Mouse (Mus musculus): ENCODE data around the gene Ubqln4. TPM values are rescaled to one million over a fixed set of nuclear protein-coding genes. Genes with fewer than 3 reads are reported as not detected.

The Ubqln4 gene
- 10 to 100 TPM; 21.9 to 24.2 TPM for polyA plus RNA-seq (2012; fragmentation: generic; extraction: Trizol)

DNA sequence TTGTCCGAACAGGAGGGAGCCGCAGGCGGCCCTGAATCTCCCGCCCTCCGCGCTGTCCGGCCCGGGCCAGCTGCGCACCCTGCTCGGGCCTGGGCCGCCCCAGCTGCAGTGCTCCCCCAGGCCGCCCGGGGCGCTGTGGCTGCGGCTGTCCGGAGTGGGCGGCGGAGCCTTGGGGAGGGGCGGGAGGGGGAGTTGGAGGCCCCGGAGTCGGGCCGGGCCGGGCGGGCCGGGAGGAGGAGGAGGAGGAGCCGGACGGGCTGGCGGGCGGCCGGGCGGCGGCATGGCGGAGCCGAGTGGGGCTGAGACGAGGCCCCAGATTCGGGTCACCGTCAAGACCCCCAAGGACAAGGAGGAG is at the start of gene Ubqln4:
Gene Ubqln4, plus strand, starts transcription at position 234 of the 355 bp plus-strand sequence.

DNA sequence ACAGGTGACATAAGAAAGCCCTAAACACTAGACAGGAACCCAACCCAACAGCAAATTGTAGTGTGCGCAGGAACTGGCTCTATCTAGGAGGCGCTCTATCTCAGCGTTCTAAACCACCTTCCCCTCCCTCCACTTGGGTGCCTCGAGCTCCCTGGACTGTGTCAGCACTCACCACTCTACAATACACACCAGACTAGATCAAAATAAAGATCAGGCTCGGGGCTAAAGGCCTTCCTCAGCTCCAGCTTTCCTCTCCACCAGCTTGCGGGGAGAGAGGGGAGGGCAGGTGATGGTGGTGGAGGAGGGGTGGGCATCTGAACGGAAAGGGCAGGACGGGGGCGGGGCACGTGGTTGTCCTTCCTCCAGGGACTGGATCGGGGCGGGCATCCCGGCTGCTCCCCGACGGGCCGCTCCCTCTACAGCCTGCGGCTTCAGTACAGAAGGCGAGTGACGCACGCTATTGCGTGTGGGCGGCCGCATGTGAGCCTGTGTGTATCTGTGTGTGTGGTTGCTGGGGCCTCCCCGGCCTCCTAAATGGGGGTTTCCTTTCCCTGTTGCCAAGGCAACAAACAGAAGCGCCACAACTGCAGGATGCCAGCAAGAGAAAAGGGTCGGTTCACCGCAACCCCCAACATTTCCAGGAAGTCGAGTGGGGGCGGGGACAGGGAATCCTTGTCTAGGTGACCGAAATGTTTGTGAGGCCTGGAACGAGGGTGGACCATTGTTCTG is 43.7 kb upstream of the Ubqln4 start, which contains the start of gene Lmna:
Gene Lmna, minus strand, starts transcription at position 265 of the 729 bp plus-strand sequence.

DNA sequence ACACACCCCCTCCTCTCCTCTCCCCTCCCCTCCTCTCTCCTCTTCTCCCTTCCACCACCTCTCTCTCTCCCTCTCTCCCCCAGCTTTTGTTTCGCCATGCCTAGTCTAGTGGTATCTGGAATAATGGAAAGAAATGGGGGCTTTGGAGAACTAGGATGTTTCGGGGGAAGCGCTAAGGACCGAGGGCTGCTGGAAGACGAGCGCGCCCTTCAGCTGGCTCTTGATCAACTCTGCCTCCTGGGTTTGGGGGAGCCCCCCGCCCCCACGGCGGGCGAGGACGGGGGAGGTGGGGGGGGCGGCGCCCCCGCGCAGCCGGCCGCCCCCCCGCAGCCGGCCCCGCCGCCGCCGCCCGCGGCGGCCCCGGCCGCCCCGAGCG is 21.3 kb upstream of the Ubqln4 start, which contains the start of gene Mex3a:
Gene Mex3a, plus strand, starts transcription at position 97 of the 376 bp plus-strand sequence.

DNA sequence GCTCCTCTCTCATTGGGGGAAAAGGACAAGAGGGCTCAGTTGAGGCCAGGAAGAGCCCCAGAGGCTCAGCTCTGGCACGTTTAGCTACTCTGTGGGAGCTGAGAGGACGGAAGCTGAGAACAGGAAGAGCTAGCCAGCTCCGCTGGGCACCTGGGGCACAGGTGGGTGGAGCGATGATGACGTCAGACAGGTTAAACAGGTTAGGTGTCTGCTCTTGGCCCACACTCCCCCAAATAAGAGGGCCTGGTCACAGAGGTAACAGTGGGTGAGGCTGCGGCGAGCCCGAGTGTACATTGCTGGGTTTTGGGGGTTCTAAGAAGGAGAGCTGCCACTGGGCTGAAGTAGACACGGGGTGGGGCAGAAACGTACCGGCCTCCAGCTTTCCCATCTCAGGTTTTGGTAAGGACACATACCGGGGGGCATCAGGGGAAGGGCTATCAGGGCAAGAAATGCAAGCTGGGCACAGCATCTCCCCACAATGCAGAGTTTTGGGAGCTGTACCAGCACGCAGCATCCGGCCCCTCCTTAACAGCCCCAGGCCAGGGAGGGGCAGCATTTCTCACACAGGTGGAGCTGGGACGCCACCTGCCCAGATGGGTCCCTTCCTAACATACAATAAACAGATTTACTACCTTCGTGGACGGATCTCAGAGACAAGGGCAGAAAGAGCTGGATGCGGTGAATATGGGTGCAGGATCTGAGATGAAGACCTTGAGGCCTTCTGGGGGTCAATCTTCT is 5.2 kb upstream of the Ubqln4 start, which contains the start of gene Rab25:
Gene Rab25, minus strand, starts transcription at position 121 of the 738 bp plus-strand sequence.

DNA sequence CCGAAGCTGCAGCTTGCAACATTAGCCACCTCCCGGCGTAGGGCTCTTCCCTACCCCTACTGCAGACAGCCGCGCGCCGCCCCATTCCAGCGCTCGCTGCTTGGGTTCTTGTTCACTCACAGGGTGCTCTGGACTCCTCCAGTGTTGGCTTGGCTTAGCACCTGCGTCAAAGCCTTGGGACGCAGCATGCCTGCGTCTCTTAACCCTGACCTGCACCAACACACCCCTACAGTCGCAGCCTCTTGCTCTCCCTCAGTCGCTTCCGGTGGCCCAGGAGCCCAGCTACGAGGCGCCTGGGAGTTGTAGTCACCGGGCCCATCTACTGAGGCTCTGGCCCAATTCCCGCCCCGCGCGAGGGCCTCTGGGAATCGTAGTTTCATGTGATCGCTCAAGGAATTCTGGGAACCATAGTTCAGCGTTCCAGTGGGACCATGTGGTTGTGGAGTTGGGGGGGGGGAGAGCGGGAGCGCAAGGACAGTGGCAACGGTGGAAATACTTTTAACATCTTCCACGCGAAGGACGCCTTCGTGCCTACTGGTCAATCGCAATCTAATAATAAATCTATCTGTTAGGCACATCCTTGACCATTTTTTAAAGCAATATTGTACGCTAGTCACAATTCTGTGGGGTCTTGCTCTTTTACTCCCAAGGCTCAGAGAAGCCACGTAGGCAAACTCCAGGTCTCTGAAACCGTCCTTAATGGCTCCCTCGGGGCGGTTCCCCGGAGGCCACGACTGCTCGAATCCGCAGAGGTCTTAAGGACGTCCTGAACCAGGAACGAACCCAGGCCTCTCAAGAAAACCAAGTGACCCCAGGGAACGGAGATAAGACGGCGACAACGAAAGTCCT is 658 bp upstream of the Ubqln4 start, which contains the start of gene Lamtor2:
Gene Lamtor2, minus strand, starts transcription at position 399 of the 849 bp plus-strand sequence.

DNA sequence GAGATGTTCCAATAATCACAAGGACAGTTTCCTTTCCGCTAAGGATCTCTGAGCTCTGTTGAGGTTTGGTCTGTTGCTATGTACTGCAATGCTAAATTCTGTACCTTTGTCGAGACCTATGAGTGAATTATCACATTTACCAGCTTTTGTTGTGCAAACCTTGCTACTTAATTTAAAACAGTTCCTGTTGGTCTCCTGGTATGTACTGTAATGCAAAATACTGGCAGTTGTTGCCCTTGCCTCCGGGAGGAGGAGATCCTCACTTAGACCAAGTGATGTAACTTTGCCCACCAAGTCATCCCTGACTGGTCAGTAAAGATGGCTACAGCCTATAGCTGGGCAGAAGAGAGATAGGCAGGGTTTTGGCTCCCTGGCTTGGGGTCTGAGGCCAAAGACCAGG is 22.0 kb downstream of the Ubqln4 start, which contains the start of gene Ssr2:
Gene Ssr2, plus strand, starts transcription at position 337 of the 400 bp plus-strand sequence.

DNA sequence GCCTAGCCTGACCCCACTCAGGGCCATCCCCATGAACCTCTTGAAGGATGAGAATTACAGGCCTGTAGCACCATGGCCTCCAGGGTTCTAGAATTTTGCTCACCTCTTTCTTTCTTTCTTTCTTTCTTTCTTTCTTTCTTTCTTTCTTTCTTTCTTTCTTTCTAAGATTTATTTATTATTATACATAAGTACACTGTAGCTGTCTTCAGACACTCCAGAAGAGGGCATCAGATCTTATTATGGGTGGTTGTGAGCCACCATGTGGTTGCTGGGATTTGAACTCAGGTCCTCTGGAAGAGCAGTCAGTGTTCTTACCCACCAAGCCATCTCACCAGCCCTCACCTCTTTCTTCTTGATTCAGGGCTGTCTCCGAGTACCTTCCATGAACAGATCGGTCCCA is 52.1 kb downstream of the Ubqln4 start, which contains the start of gene Arhgef2:
Gene Arhgef2, plus strand, starts transcription at position 301 of the 400 bp plus-strand sequence.

Other genes starting within 250 kb of the Ubqln4 start
- 100 to 1,000 TPM; 246 to 254 TPM for gene Glmp, start 228.7 kb upstream of the Ubqln4 start, polyA plus RNA-seq (2012; fragmentation: generic; extraction: Trizol)
- gene Tmem79, start 217.6 kb upstream of the Ubqln4 start, polyA plus RNA-seq (2012; fragmentation: generic; extraction: Trizol): 1 to 10 TPM; 1.5 to 2.2 TPM
- 10 to 100 TPM; 27.4 to 29.6 TPM for gene Smg5, start 217.5 kb upstream of the Ubqln4 start, polyA plus RNA-seq (2012; fragmentation: generic; extraction: Trizol)
- not detected for gene Paqr6, start 189.2 kb upstream of the Ubqln4 start, polyA plus RNA-seq (2012; fragmentation: generic; extraction: Trizol)
- gene Bglap3, start 181.0 kb upstream of the Ubqln4 start, polyA plus RNA-seq (2012; fragmentation: generic; extraction: Trizol): under 1 TPM; 0.14 to 0.27 TPM
- under 1 TPM; 0.18 to 0.38 TPM for gene Bglap2, start 175.1 kb upstream of the Ubqln4 start, polyA plus RNA-seq (2012; fragmentation: generic; extraction: Trizol)
- gene Bglap, start 169.3 kb upstream of the Ubqln4 start, polyA plus RNA-seq (2012; fragmentation: generic; extraction: Trizol): under 1 TPM; 0.22 to 0.27 TPM
- gene Pmf1, start 143.4 kb upstream of the Ubqln4 start, polyA plus RNA-seq (2012; fragmentation: generic; extraction: Trizol): 100 to 1,000 TPM; 110 to 188 TPM
- gene Slc25a44, start 128.6 kb upstream of the Ubqln4 start, polyA plus RNA-seq (2012; fragmentation: generic; extraction: Trizol): 10 to 100 TPM in 1 of 2 experiments, 1 to 10 TPM in 1; 7.9 to 21.7 TPM
- gene Sema4a, start 92.6 kb upstream of the Ubqln4 start, polyA plus RNA-seq (2012; fragmentation: generic; extraction: Trizol): 1 to 10 TPM in 1 of 2 experiments, under 1 TPM in 1; 0.44 to 2.2 TPM
- 1,000 to 10,000 TPM in 1 of 2 experiments, 100 to 1,000 TPM in 1; 785 to 1,633 TPM for gene Lmna, start 43.8 kb upstream of the Ubqln4 start, polyA plus RNA-seq (2012; fragmentation: generic; extraction: Trizol)
- 10 to 100 TPM in 1 of 2 experiments, 1 to 10 TPM in 1; 1.7 to 18.5 TPM for gene Mex3a, start 21.4 kb upstream of the Ubqln4 start, polyA plus RNA-seq (2012; fragmentation: generic; extraction: Trizol)
- under 1 TPM in 1 of 2 experiments, not detected in 1; 0.12 TPM for gene Rab25, start 5.5 kb upstream of the Ubqln4 start, polyA plus RNA-seq (2012; fragmentation: generic; extraction: Trizol)
- gene Lamtor2, start 684 bp upstream of the Ubqln4 start, polyA plus RNA-seq (2012; fragmentation: generic; extraction: Trizol): 100 to 1,000 TPM in 1 of 2 experiments, 10 to 100 TPM in 1; 61.0 to 244 TPM
- 100 to 1,000 TPM; 288 to 443 TPM for gene Ssr2, start 22.1 kb downstream of the Ubqln4 start, polyA plus RNA-seq (2012; fragmentation: generic; extraction: Trizol)
- gene Arhgef2, start 52.2 kb downstream of the Ubqln4 start, polyA plus RNA-seq (2012; fragmentation: generic; extraction: Trizol): 10 to 100 TPM; 17.2 to 54.4 TPM
- gene Rxfp4, start 99.4 kb downstream of the Ubqln4 start, polyA plus RNA-seq (2012; fragmentation: generic; extraction: Trizol): under 1 TPM in 1 of 2 experiments, not detected in 1; 0.05 TPM
- gene Khdc4, start 132.0 kb downstream of the Ubqln4 start, polyA plus RNA-seq (2012; fragmentation: generic; extraction: Trizol): 10 to 100 TPM in 1 of 2 experiments, 1 to 10 TPM in 1; 1.5 to 16.2 TPM
- gene Rit1, start 163.1 kb downstream of the Ubqln4 start, polyA plus RNA-seq (2012; fragmentation: generic; extraction: Trizol): 10 to 100 TPM; 28.8 to 63.7 TPM
- 1 to 10 TPM in 1 of 2 experiments, under 1 TPM in 1; 0.20 to 5.2 TPM for gene Syt11, start 221.4 kb downstream of the Ubqln4 start, polyA plus RNA-seq (2012; fragmentation: generic; extraction: Trizol)